Mouse (Mus musculus) cerebellum, adult 2 months (tissue): Measurements from ENCODE around the gene Samd4. TPM values are rescaled to one million over a fixed set of nuclear protein-coding genes. Genes with fewer than 3 reads are reported as not detected.

Experiments
- DNase-seq, 2 experiments: peaks; one replicate each; pipeline ENCODE4 v3.0.0; 2021
- H3K27ac ChIP-seq: fragments of 200-500 bp; 2 replicates; pipeline ENCODE4 v1.5.1; 2012; ENCODE audit warnings: low read length, control low read depth, inconsistent platforms; ENCODE audit not compliant: insufficient read depth
- H3K27me3 ChIP-seq: fragments of 200-500 bp; 2 replicates; pipeline ENCODE4 v1.6.1; 2012; ENCODE audit warnings: inconsistent platforms, mild to moderate bottlenecking, low read length, moderate library complexity; ENCODE audit not compliant: control insufficient read depth, insufficient read depth
- H3K4me1 ChIP-seq: fragments of 200-500 bp; 2 replicates; pipeline ENCODE4 v1.6.1; 2011; ENCODE audit warnings: low read length; ENCODE audit not compliant: control insufficient read depth, insufficient read depth
- H3K4me3 ChIP-seq: fragments of 200-500 bp; replicated peaks from 2 replicates; pipeline ENCODE3; 2011; ENCODE audit warnings: mild to moderate bottlenecking, low read depth, low read length, control low read depth; ENCODE audit not compliant: insufficient read depth
- CTCF ChIP-seq: fragments of 200-500 bp; IDR thresholded peaks from 2 replicates; pipeline ENCODE4 v1.5.1; 2011; ENCODE audit warnings: low read depth, mild to moderate bottlenecking, control low read depth, low read length, moderate library complexity, borderline replicate concordance; ENCODE audit not compliant: insufficient read depth
- POLR2A ChIP-seq: fragments of 200-500 bp; IDR thresholded peaks from 2 replicates; pipeline ENCODE4 v1.6.1; 2011; ENCODE audit warnings: low read length, control low read depth, borderline replicate concordance; ENCODE audit not compliant: insufficient read depth
- WGBS: fragments of 180-500 bp; shearing (Covaris S2); methylation state at CpG from one replicate; pipeline ENCODE4 v1.1.7; 2018; 5-methylcytosine and 5-hydroxymethylcytosine counted together
- polyA plus RNA-seq: library from polyadenylated mRNA; depleted of rRNA; stranded (reverse); fragments of >200 nt; gene quantifications from 2 replicates; pipeline ENCODE4 v1.2.3, GENCODE M21; 2012

Samd4 gene
- polyA plus RNA-seq, 1 experiment, result 23.8 TPM

DNA sequence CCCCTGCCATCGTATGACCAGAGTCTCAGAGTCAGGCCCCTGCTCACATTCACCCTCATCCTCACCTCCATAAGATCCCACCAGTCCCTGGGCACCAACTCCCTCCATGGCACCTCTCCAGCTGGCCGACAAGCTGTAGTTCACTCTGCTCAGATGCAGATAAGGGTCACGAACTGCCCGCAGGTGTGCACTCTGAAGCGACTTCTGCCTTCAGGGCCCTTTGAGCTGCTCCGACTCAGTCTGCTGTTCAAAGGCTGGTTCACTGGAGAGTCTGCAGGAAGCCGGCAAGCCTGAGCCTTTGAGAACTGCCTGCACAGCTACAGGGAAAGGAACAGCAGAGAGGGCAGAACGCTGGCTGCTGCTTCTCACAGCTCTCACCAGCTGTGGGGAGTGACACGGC lies 232.5 kb downstream of the Samd4 start:
- no peak overlapping the region for H3K27ac ChIP-seq
- H3K27me3 ChIP-seq, result no peaks in the 10 kb centered on the region
- 58% methylated on average over 9 of the region's 9 CpGs for WGBS
- no peak for DNase-seq
- no peak overlapping the region for H3K4me3 ChIP-seq
- H3K4me1 ChIP-seq, result peaks cover 6% of the 10 kb centered on the region
- no peak for TF ChIP-seq POLR2A

DNA sequence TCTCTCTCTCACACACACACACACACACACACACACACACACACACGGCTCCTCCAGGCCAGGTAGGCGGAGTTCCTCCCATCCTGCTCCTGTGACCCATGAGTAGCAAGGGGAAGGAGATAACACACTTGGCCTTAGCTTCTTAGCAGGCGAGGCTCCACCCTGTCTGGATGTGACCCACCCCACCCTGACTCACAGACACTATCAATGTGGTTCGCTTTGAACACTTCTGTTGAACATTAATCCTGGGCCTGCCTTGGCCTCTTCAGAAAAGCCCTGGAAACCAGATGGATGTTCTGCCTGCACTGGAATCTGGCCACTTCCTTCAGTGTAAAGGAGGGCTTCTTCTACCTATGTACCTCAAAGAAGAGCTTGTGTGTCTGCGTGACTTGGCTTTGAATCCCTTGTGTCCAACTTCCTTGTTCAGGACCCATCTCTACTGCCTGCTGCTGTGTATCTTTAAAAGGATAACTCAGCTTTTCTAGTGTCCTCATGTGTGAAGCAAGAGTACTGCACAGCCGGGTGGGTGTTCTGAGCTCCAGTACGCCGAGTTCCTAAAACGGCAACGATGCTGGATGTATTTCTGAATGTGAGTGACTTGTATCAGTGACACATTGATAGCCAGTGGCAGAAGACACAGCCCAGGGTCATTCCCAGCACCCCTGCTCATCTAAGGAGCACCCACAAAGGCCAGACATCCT lies 233.6 kb downstream of the Samd4 start:
- DNase-seq, result no peak
- Histone ChIP-seq H3K4me1 (no peaks in the 10 kb centered on the region), H3K27me3 (no peaks in the 10 kb centered on the region), H3K27ac (no peak overlapping the region), H3K4me3 (no peak overlapping the region)
- TF ChIP-seq CTCF (no peak), POLR2A (no peak)
- 79% methylated on average over 10 of the region's 10 CpGs for WGBS

DNA sequence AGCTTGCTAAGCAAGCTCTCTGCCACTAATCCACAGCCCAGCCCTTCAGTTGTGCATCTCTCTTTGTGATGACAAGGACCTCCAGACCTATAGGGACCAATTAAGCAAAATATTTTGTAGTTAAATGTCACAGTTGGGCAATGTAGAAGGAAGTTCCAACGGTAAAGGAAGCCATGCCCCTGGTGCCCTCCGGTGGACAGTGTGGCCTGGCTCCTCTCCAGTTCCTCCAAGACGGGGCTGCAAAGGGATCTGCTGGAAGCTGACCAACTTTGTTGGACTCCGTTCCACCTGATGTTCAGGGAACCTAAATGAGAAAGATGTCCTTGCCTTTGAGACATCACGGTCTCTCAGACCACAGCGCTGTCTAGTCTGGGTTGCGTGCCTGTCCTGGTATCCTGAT lies 234.9 kb downstream of the Samd4 start:
- DNase-seq, result no peak
- Histone ChIP-seq H3K27ac (no peak overlapping the region), H3K4me3 (no peak overlapping the region), H3K27me3 (no peaks in the 10 kb centered on the region), H3K4me1 (no peaks in the 10 kb centered on the region)
- WGBS, result 44% methylated on average over 7 of the region's 7 CpGs
- no peak for TF ChIP-seq CTCF
- TF ChIP-seq POLR2A, result no peak

DNA sequence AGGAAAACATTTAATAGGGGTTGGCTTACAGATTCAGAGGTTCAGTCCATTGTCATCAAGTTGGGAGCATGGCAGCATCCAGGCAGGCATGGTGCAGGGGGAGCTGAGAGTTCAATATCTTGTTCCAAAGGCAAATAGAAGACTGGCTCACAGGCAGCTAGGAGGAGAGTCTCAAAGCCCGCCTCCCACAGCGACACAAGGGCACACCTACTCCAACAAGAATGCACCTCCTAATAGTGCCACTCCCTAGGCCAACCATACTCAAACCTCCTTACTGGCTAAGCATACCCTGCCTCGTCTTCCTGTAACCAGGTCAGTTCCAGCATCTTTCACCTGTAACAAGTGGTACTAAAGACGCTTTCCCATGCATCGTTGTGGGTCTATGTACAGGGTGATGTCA lies 245.3 kb downstream of the Samd4 start:
- Histone ChIP-seq H3K4me3 (no peak overlapping the region), H3K27ac (no peak overlapping the region), H3K27me3 (no peaks in the 10 kb centered on the region), H3K4me1 (no peaks in the 10 kb centered on the region)
- no peak for TF ChIP-seq POLR2A
- TF ChIP-seq CTCF, result no peak
- 87% methylated on average over 5 of the region's 5 CpGs for WGBS
- no peak for DNase-seq

DNA sequence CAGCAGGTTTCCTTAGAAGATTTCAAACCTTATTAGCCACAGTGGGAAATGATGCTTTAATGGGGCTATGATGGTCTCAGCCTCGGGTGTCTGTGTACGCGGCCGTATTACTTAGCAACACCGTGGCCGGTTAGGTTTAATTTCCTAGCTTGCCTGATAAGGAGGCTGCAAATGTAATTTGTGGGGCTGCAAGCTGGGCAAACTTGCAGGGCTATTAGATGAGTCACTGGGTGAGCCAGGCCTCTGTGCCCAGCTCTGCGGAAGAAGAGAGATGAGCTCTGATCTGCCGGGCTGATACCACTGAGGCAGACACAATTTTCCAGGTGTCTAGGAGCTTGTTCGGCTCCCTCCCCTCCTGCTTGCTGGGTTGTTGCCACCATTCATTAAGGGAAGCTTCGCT lies 251.3 kb downstream of the Samd4 start:
- no peaks in the 10 kb centered on the region for H3K4me1 ChIP-seq
- no peak overlapping the region for H3K27ac ChIP-seq
- no peak overlapping the region for H3K4me3 ChIP-seq
- no peaks in the 10 kb centered on the region for H3K27me3 ChIP-seq
- no peak for DNase-seq
- 70% methylated on average over 10 of the region's 10 CpGs for WGBS
- TF ChIP-seq POLR2A (no peak), CTCF (no peak)

DNA sequence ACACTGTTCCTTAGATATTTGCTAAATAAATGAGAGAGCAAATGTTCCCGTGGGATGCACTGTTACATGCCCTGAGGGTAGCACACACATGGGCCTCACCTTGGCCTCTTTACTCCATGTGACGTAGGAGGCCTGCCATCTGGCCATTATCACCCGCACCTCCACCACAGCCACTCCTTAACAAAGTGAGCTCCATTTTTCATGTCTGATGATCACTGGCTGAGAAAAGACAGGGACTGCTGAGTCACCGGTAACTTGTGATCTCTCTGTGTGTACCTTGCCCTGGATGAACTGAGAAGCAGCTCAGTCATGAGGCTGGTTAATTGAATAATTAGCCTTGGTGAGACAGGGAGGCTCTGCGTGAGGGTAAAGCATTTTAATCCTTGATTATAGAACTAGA lies 254.0 kb downstream of the Samd4 start:
- Histone ChIP-seq H3K27me3 (no peaks in the 10 kb centered on the region), H3K4me1 (no peaks in the 10 kb centered on the region), H3K4me3 (no peak overlapping the region), H3K27ac (no peak overlapping the region)
- TF ChIP-seq POLR2A (no peak), CTCF (no peak)
- peak in 1 of 2 experiments; percentile 24 for DNase-seq
- 88% methylated on average over 5 of the region's 5 CpGs for whole genome bisulfite sequencing

DNA sequence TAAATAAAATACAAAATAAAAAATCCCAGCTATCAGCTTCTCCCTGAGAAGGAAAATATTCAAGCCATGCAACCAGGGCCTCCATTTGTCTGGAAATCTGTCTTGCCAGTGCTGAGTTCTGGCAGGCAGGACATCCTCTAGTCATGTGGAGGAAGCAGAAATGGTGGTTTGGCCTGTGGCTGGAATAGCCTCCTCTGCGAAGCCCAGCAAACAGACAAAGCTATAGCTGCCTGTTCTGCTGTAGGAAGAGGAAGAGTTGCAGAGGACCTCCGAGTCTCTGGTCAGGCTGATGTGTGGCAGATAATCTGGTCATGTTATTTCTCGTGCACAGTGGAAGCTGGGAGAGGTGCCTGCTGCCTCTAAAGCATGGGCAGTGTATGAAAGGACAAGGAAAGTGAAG lies 256.2 kb downstream of the Samd4 start:
- Histone ChIP-seq H3K27me3 (no peaks in the 10 kb centered on the region), H3K4me1 (no peaks in the 10 kb centered on the region), H3K27ac (no peak overlapping the region), H3K4me3 (no peak overlapping the region)
- DNase-seq, result no peak
- 79% methylated on average over 3 of the region's 3 CpGs for WGBS
- TF ChIP-seq CTCF, result no peak
- TF ChIP-seq POLR2A, result no peak

DNA sequence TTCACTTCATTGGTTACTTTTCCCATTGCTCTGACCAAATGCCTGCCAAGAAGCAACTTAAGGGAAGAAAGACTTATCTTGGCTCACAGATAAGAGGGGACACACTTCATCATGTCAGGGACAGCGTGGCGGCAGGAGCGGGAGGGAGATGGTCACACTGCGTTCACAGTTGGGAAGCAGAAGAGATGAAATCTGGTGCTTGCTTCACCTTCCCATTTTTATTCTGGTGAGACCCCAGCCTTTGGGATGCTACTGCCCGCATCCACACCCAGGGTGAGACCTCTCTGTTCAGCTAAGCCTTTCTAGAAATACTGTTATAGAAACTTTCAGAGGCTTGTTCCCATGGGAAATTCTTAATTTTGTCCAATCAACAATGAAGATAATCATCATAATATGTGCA lies 261.7 kb downstream of the Samd4 start:
- Histone ChIP-seq H3K27ac (no peak overlapping the region), H3K4me3 (no peak overlapping the region), H3K27me3 (no peaks in the 10 kb centered on the region), H3K4me1 (no peaks in the 10 kb centered on the region)
- no peak for DNase-seq
- WGBS, result 97% methylated on average over 5 of the region's 5 CpGs
- TF ChIP-seq CTCF (no peak), POLR2A (no peak)
